Mouse (Mus musculus): Measurements from ENCODE around the gene Atp6v1f. TPM values are rescaled to one million over a fixed set of nuclear protein-coding genes. Genes with fewer than 3 reads are reported as not detected.

Gene Atp6v1f
- total and polyA plus RNA-seq, 3 experiments, result 251 to 373 (median 328) TPM

DNA sequence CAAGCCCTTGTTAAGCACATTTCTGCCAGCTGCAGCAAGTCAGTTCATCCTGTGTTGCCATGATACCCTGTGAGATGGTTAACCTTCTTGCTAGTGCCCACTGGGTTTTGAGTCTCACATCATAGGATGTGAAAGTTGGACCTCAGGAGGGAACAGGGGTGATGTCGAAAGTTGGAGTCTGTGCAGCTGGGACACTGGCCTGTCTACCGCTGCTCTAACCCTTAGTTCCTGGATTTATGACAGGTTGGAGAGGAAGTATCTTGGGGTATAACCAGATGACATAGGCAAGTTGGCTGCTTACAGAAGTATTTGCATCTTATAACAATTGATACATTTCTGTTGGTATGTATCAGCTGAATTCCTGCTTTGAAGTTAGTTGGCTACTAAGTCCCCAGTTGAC lies 46.9 kb upstream of the Atp6v1f start:
- H3K9ac ChIP-seq (ENCODE audit: insufficient read depth, low read depth), result no peak overlapping the region
- no peaks in the 10 kb centered on the region for H3K79me2 ChIP-seq (replicated peaks; ENCODE audit: control insufficient read depth, extremely low read depth, insufficient read depth, poor library complexity, severe bottlenecking)
- dilution Hi-C loops (cut with MboI; ENCODE audit: extremely low pct_ligation_motif_present, extremely low pct_unique_long_range_greater_than_20kb, low sequenced_read_pairs) (no loop called here), in situ Hi-C loops (cut with MboI; ENCODE audit: low pct_ligation_motif_present, low pct_unique_long_range_greater_than_20kb, low sequenced_read_pairs) (no loop called here)
- H3K27me3 ChIP-seq (replicated peaks), result peaks cover 11% of the 10 kb centered on the region
- TF ChIP-seq JUND (conservative IDR thresholded peaks at IDR 0.05; ENCODE audit: low read depth, low read length) (no peak), POLR2AphosphoS2 (IDR thresholded peaks at IDR 0.05; ENCODE audit: low read depth, low read length) (no peak), ZMIZ1 (IDR thresholded peaks at IDR 0.05; ENCODE audit: low read depth, low read length) (no peak), ELF1 (IDR thresholded peaks at IDR 0.05; ENCODE audit: low read depth, low read length) (no peak), CHD2 (IDR thresholded peaks at IDR 0.05; ENCODE audit: low read length) (no peak), TCF12 (IDR thresholded peaks at IDR 0.05; ENCODE audit: low read depth, low read length) (no peak), ZNF384 (IDR thresholded peaks at IDR 0.05; ENCODE audit: low read depth, low read length) (no peak), BHLHE40 (IDR thresholded peaks at IDR 0.05; ENCODE audit: low read depth, low read length) (no peak), USF2 (conservative IDR thresholded peaks at IDR 0.05; ENCODE audit: low read depth, low read length) (no peak), SIN3A (IDR thresholded peaks at IDR 0.05; ENCODE audit: low read length) (no peak), MAZ (IDR thresholded peaks at IDR 0.05; ENCODE audit: low read depth, low read length) (no peak), ZKSCAN1 (IDR thresholded peaks at IDR 0.05; ENCODE audit: borderline replicate concordance, low read depth, low read length) (no peak), KAT2A (IDR thresholded peaks at IDR 0.05; ENCODE audit: insufficient replicate concordance, low read length) (no peak), SMC3 (IDR thresholded peaks at IDR 0.05; ENCODE audit: low read depth, low read length) (no peak)
- no peak overlapping the region for H3K27ac ChIP-seq (ENCODE audit: insufficient read depth, low read depth)
- H3K4me3 ChIP-seq (replicated peaks in 1 of 3; ENCODE audit: low read depth in 2 of 3, low read length in 2 of 3, poor library complexity in 1 of 3), result no peak overlapping the region
- H3K36me3 ChIP-seq (replicated peaks in 1 of 2; ENCODE audit: control insufficient read depth in 1 of 2, insufficient read depth in 1 of 2, low read length in 1 of 2), result no peaks in the 10 kb centered on the region
- H3K9me3 ChIP-seq (replicated peaks; ENCODE audit: low read length), result no peaks in the 10 kb centered on the region
- DNase-seq (ENCODE audit: extremely low read depth), result no peak
- H3K4me2 ChIP-seq (ENCODE audit: insufficient read depth, low read depth, poor library complexity, severe bottlenecking), result no peak overlapping the region
- H3K4me1 ChIP-seq (ENCODE audit: control insufficient read depth in 1 of 2, insufficient read depth in 2 of 2), result peaks cover 0 to 23% of the 10 kb centered on the region in 2 experiments; a peak in 2 of 4 replicates

DNA sequence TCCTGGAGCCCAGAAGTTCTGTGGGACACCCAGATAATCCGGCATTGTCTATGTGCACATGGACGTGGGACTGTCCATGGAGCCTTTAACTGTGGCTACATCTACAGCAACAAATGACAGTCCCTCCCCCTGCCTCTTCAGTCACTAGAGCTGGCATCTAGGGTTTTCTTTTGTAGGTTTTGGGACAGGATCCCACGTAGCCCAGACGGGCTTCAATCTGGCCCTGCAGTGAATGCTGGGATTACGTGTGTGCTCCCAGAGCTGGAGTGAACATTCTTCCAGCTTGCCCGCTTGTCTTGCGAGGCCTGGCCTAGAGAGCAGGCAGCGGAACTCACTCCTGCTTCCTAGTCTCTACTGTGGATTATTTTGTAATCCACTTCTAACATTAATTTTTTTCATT lies 42.4 kb upstream of the Atp6v1f start:
- H3K9me3 ChIP-seq (replicated peaks; ENCODE audit: low read length), result no peaks in the 10 kb centered on the region
- DNase-seq (ENCODE audit: extremely low read depth), result no peak
- H3K79me2 ChIP-seq (replicated peaks; ENCODE audit: control insufficient read depth, extremely low read depth, insufficient read depth, poor library complexity, severe bottlenecking), result no peaks in the 10 kb centered on the region
- no peak overlapping the region for H3K9ac ChIP-seq (ENCODE audit: insufficient read depth, low read depth)
- H3K27me3 ChIP-seq (replicated peaks), result peaks cover 8% of the 10 kb centered on the region
- no peak overlapping the region for H3K4me2 ChIP-seq (ENCODE audit: insufficient read depth, low read depth, poor library complexity, severe bottlenecking)
- H3K4me1 ChIP-seq (ENCODE audit: control insufficient read depth in 1 of 2, insufficient read depth in 2 of 2), result peaks cover 0 to 14% of the 10 kb centered on the region in 2 experiments; a peak in 2 of 4 replicates
- H3K27ac ChIP-seq (ENCODE audit: insufficient read depth, low read depth), result no peak overlapping the region
- no peak for TF ChIP-seq ZMIZ1 (IDR thresholded peaks at IDR 0.05; ENCODE audit: low read depth, low read length)
- no peak for TF ChIP-seq ZC3H11A (IDR thresholded peaks at IDR 0.05; ENCODE audit: low read depth, low read length)
- no peak for TF ChIP-seq ETS1 (conservative IDR thresholded peaks at IDR 0.05; ENCODE audit: low read depth, low read length)
- TF ChIP-seq CHD1 (IDR thresholded peaks at IDR 0.05; ENCODE audit: low read depth, low read length), result no peak
- no peak for TF ChIP-seq USF2 (conservative IDR thresholded peaks at IDR 0.05; ENCODE audit: low read depth, low read length)
- no peak for TF ChIP-seq USF1 (IDR thresholded peaks at IDR 0.05; ENCODE audit: low read depth, low read length)
- no peak for TF ChIP-seq MAZ (IDR thresholded peaks at IDR 0.05; ENCODE audit: low read depth, low read length)
- no peak for TF ChIP-seq HCFC1 (IDR thresholded peaks at IDR 0.05; ENCODE audit: low read depth, low read length)
- TF ChIP-seq TBP (conservative IDR thresholded peaks at IDR 0.05; ENCODE audit: low read depth, low read length), result no peak
- no peak for TF ChIP-seq JUN (IDR thresholded peaks at IDR 0.05; ENCODE audit: insufficient read depth, low read depth, low read length)
- no peak for TF ChIP-seq MAFK (IDR thresholded peaks at IDR 0.05; ENCODE audit: insufficient replicate concordance, low read length)
- no peak for TF ChIP-seq MAX (IDR thresholded peaks at IDR 0.05; ENCODE audit: low read length)
- no peak for TF ChIP-seq KAT2A (IDR thresholded peaks at IDR 0.05; ENCODE audit: insufficient replicate concordance, low read length)
- TF ChIP-seq SIN3A (IDR thresholded peaks at IDR 0.05; ENCODE audit: low read length), result no peak
- TF ChIP-seq POLR2AphosphoS2 (IDR thresholded peaks at IDR 0.05; ENCODE audit: low read depth, low read length), result no peak
- no peak for TF ChIP-seq UBTF (IDR thresholded peaks at IDR 0.05; ENCODE audit: low read depth, low read length)
- no peak for TF ChIP-seq BHLHE40 (IDR thresholded peaks at IDR 0.05; ENCODE audit: low read depth, low read length)
- TF ChIP-seq EP300 (IDR thresholded peaks at IDR 0.05; ENCODE audit: low read length), result no peak
- no peak for TF ChIP-seq GABPA (IDR thresholded peaks at IDR 0.05; ENCODE audit: insufficient replicate concordance, low read depth, low read length)
- H3K4me3 ChIP-seq (replicated peaks in 1 of 3; ENCODE audit: low read depth in 2 of 3, low read length in 2 of 3, poor library complexity in 1 of 3), result no peak overlapping the region
- dilution Hi-C loops (cut with MboI; ENCODE audit: extremely low pct_ligation_motif_present, extremely low pct_unique_long_range_greater_than_20kb, low sequenced_read_pairs) (no loop called here), in situ Hi-C loops (cut with MboI; ENCODE audit: low pct_ligation_motif_present, low pct_unique_long_range_greater_than_20kb, low sequenced_read_pairs) (no loop called here)
- no peaks in the 10 kb centered on the region for H3K36me3 ChIP-seq (replicated peaks in 1 of 2; ENCODE audit: control insufficient read depth in 1 of 2, insufficient read depth in 1 of 2, low read length in 1 of 2)

All from CH12.LX (cell line).